Mouse (Mus musculus) skeletal muscle tissue, postnatal 0 days (tissue): ENCODE data around the gene Slc25a3. TPM values are rescaled to one million over a fixed set of nuclear protein-coding genes. Genes with fewer than 3 reads are reported as not detected.

Experiments
- polyA plus RNA-seq: library from polyadenylated mRNA; unstranded; fragments of >200 nt; fragmentation: Nextera tagmentation; extraction: Ambion mirVana; gene quantifications from 2 replicates; pipeline ENCODE4 v1.2.1, GENCODE M21; 2015

Slc25a3 gene
- polyA plus RNA-seq: 877 and 1,038 TPM in 2 replicates

DNA sequence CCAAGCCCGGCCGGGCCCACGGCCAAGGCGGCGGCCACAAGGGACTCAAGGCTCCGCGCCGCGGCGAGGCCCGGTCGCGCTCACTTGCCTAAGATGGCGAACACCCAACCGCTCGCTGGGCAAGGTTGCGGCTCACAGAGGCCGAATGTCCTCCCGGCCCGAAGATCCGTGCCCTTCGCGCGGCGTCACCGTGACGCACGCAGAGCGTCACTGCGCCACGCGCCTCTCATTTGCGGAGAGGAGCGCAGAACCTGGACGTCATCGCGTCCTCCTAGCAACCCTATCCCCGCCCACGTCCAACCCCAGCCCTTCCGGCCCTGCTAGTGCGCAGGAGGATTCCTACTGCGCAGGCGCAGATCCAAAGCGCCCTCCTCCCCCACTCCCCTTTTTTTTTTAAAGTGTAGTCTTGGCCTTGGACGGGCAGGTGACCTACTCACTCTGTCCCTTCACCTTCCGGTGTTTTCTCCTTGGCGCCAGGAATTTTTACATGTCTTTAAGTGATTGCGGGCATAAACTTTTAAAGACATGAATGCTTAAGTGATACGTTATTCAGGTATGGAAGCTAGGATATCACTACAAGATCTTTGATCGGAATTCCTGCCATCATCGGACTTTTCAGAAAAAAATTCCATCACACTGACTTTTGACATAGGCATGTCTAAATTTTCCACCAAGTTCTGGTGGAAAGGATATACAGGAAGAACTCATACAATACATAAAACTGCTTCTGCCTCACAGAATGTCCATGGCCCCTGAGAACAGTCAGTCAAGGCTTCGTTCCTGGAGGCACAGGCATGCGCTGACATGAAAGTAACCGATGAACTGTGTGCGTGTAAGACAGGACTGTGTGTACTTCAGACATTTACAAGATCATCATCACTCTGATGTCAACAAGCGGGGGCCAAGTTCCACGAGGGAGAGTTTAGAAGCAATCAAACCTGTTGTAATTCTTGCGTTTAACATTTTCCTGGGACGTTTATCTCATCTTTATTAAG lies at the start of gene Slc25a3:
Slc25a3 (minus strand) TSS at position 232 of the 995 bp plus-strand sequence.

DNA sequence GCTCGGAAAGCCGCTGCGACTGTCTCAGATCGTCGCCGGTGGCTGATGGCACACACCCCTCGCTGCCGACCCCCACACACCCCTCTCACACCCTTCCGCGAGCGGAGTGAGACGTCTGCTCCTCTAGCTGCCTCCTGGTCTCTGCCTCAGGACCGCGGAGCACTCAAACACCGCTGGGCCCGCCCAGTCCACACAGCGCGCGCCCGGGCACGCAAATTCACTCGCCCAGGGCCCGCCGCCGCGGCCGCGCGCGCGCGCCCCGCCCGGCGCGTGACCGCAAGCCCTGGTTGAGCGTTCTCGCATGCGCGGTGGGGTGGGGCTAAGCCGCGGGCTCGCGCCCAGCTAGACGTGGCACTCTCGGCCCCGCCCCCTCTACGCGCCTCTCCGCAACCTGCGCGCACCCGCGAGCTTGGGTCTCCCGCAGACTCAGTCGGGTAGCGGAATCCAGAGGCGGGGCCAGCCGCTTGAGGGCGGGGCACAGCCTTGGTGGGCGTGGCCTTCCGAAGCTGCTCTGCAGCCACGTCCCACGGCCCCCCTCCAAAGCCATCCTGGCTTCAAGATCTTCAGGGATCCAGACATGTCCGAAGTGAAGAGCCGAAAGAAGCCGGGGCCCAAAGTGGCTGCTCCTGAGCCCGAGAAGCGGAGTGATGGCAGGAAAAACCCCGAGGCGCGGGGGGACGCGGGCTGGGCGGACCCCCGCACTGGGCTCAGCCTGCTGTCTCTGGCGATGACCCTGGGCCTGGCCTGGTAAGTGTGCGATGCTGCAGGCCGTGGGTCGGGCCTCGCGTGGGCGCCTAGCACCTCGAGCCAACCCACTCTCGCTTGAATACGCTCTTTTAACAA lies 41.1 kb downstream of the Slc25a3 start, which contains the start of the genes Apaf1 and Ikbip:
Apaf1 (minus strand) TSS at position 221 of the 843 bp plus-strand sequence.
Ikbip (plus strand) TSS at position 391 of the 843 bp plus-strand sequence.

Other genes with a start within 250 kb of the Slc25a3 start
- 9.3 and 10.9 TPM in 2 replicates for gene Apaf1, start 41.3 kb downstream of the Slc25a3 start, polyA plus RNA-seq
- gene Ikbip, start 41.1 kb downstream of the Slc25a3 start, polyA plus RNA-seq: 41.5 and 51.5 TPM in 2 replicates
- gene Tmpo, start 57.3 kb upstream of the Slc25a3 start, polyA plus RNA-seq: 84.9 and 88.1 TPM in 2 replicates